Mouse (Mus musculus): ENCODE data around the gene Psmb8.

DNA sequence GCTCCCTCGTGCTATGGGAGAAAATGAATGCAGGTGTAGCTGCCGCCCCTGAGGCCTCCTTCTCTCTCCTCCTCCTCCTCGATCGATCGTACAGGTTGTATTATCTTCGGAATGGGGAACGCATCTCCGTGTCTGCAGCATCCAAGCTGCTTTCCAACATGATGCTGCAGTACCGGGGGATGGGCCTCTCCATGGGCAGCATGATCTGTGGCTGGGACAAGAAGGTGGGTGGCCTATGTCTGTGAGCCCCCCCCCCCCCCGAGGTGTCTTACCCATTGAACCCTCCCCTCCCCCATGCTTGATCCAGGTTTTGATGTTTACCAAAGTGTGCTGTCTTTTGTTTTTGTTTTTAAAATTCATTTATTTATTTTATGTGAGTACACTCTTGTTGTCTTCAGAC lies 2.5 kb downstream of the Psmb8 start:
- no peak for TF ChIP-seq CTCF (IDR thresholded peaks at IDR 0.05; ENCODE audit: low read depth, low read length)
- TF ChIP-seq GATA1 (IDR thresholded peaks at IDR 0.05; ENCODE audit: borderline replicate concordance, low read length) = no peak

Data from G1E (cell line).